Mouse (Mus musculus) liver, adult 2 months (tissue): Measurements from ENCODE around the gene Tm4sf5. TPM values are rescaled to one million over a fixed set of nuclear protein-coding genes. Genes with fewer than 3 reads are reported as not detected.
"Not testable (repeated sequence)": the region's sequence is repeated elsewhere in the genome, so short reads cannot be mapped to it uniquely, and the experiment has no call there.

Experiments
- DNase-seq: peaks from one replicate; pipeline ENCODE4 v3.0.0-alpha.2; 2011; ENCODE audit warnings: low read depth, low spot score; ENCODE audit errors: extremely low read depth
- H3K27ac ChIP-seq: fragments of 200-500 bp; replicated peaks from 2 replicates; pipeline ENCODE4 v1.5.1; 2012; ENCODE audit warnings: low read depth, mild to moderate bottlenecking, control low read depth, inconsistent platforms, low read length; ENCODE audit not compliant: insufficient read depth
- H3K27me3 ChIP-seq: fragments of 200-500 bp; 2 replicates; pipeline ENCODE4 v1.6.1; 2012; ENCODE audit warnings: mild to moderate bottlenecking, moderate library complexity, low read length, inconsistent platforms; ENCODE audit not compliant: control insufficient read depth, insufficient read depth
- H3K36me3 ChIP-seq: fragments of 200-500 bp; 2 replicates; pipeline ENCODE4 v1.6.1; 2012; ENCODE audit warnings: low read length, inconsistent platforms; ENCODE audit not compliant: control insufficient read depth, insufficient read depth
- H3K4me1 ChIP-seq: fragments of 200-500 bp; 2 replicates; pipeline ENCODE4 v1.6.1; 2011; ENCODE audit warnings: low read length; ENCODE audit not compliant: control insufficient read depth, insufficient read depth
- H3K4me3 ChIP-seq: fragments of 200-500 bp; 2 replicates; pipeline ENCODE4 v1.5.1; 2011; ENCODE audit warnings: low read depth, mild to moderate bottlenecking, control low read depth, low read length, moderate library complexity; ENCODE audit not compliant: insufficient read depth
- H3K79me2 ChIP-seq: fragments of 200-500 bp; 2 replicates; pipeline ENCODE4 v1.6.1; 2012; ENCODE audit warnings: inconsistent platforms, mild to moderate bottlenecking, low read length, moderate library complexity; ENCODE audit not compliant: control insufficient read depth, insufficient read depth
- H3K9ac ChIP-seq: fragments of 200-500 bp; 2 replicates; pipeline ENCODE4 v1.6.1; 2012; ENCODE audit warnings: low read depth, mild to moderate bottlenecking, control low read depth, inconsistent platforms, low read length
- CTCF ChIP-seq: fragments of 200-500 bp; IDR thresholded peaks from 2 replicates; pipeline ENCODE4 v1.5.1; 2011; ENCODE audit warnings: low read depth, low read length, control low read depth
- POLR2A ChIP-seq: fragments of 200-500 bp; IDR thresholded peaks from 2 replicates; pipeline ENCODE4 v1.6.1; 2011; ENCODE audit warnings: low read length, control low read depth; ENCODE audit not compliant: insufficient read depth; ENCODE audit errors: extremely low read depth
- WGBS: fragments of 180-500 bp; shearing (Covaris S2); methylation state at CpG from one replicate; pipeline ENCODE4 v1.1.7; 2018; 5-methylcytosine and 5-hydroxymethylcytosine counted together
- polyA plus RNA-seq: library from polyadenylated mRNA; depleted of rRNA; stranded (reverse); fragments of >200 nt; gene quantifications from 2 replicates; pipeline ENCODE4 v1.2.3, GENCODE M21; 2012
- total RNA-seq: library from RNA; depleted of rRNA; stranded (reverse); fragments of >200 nt; gene quantifications from 2 replicates; pipeline ENCODE4 v1.2.3, GENCODE M21; 2014

Gene Tm4sf5
- total and polyA plus RNA-seq, 2 experiments: not detected

GRCm38 (mm10) chr11:70520178-70520769, 15.2 kb downstream of the Tm4sf5 start:
- peaks cover 13% of the 10 kb centered on the region for H3K4me1 ChIP-seq
- peak; percentile 60 for DNase-seq
- H3K27me3 ChIP-seq: no peaks in the 10 kb centered on the region
- peak overlapping the region; percentile 84 for H3K4me3 ChIP-seq
- no peak for TF ChIP-seq POLR2A
- TF ChIP-seq CTCF: peak; percentile 31; the same call in 1 of the 2 replicates
- H3K27ac ChIP-seq: peak overlapping the region; percentile 99
- peaks cover 5% of the 10 kb centered on the region; the same call in 1 of the 2 replicates for H3K79me2 ChIP-seq
- WGBS: 12% methylated on average over 41 of the region's 41 CpGs
- H3K9ac ChIP-seq: peak overlapping the region; percentile 97
- H3K36me3 ChIP-seq: no peaks in the 10 kb centered on the region

GRCm38 (mm10) chr11:70523306-70523989, 18.4 kb downstream of the Tm4sf5 start:
- H3K4me3 ChIP-seq, H3K9ac ChIP-seq, H3K27me3 ChIP-seq, H3K79me2 ChIP-seq: not testable (repeated sequence)
- peak; percentile 98 for DNase-seq
- peaks cover 16% of the 10 kb centered on the region for H3K36me3 ChIP-seq
- peaks cover 12% of the 10 kb centered on the region for H3K4me1 ChIP-seq
- 50% methylated on average over 8 of the region's 8 CpGs for WGBS
- H3K27ac ChIP-seq: peak overlapping the region; percentile 94

GRCm38 (mm10) chr11:70524782-70525181, 19.7 kb downstream of the Tm4sf5 start:
- Histone ChIP-seq H3K4me3 (peak overlapping the region; percentile 18), H3K4me1 (peaks cover 12% of the 10 kb centered on the region), H3K27me3 (no peaks in the 10 kb centered on the region), H3K79me2 (peaks cover 5% of the 10 kb centered on the region; the same call in 1 of the 2 replicates), H3K27ac (peak overlapping the region; percentile 61), H3K36me3 (peaks cover 16% of the 10 kb centered on the region), H3K9ac (peak overlapping the region; percentile 39; the same call in 1 of the 2 replicates)
- peak; percentile 94 for DNase-seq
- no peak for TF ChIP-seq CTCF
- no peak for TF ChIP-seq POLR2A
- 2% methylated on average over 8 of the region's 8 CpGs for WGBS

GRCm38 (mm10) chr11:70525184-70525678, 20.2 kb downstream of the Tm4sf5 start, which contains the start of gene Psmb6:
TSS of gene Psmb6 (plus strand) at chr11:70525367.
- TF ChIP-seq CTCF (no peak), POLR2A (peak; percentile 77; the same call in 1 of the 2 replicates)
- peak within 1 kb of the TSS; percentile 61 for H3K27ac ChIP-seq
- peak within 1 kb of the TSS; percentile 72 for H3K4me3 ChIP-seq
- no peaks in the 10 kb centered on the region for H3K27me3 ChIP-seq
- peak within 1 kb of the TSS; percentile 83 for H3K9ac ChIP-seq
- peaks cover 16% of the 10 kb centered on the region for H3K36me3 ChIP-seq
- under 1% methylated on average over 26 of the region's 26 CpGs for WGBS
- H3K79me2 ChIP-seq: peaks cover 1% of the 10 kb centered on the region; the same call in 1 of the 2 replicates
- DNase-seq: peak; percentile 97
- peaks cover 12% of the 10 kb centered on the region for H3K4me1 ChIP-seq

- TF ChIP-seq POLR2A (no peak), CTCF (no peak)
- Histone ChIP-seq H3K4me3 (peak overlapping the region; percentile 72), H3K36me3 (peaks cover 16% of the 10 kb centered on the region), H3K27ac (no peak overlapping the region), H3K27me3 (no peaks in the 10 kb centered on the region), H3K9ac (peak overlapping the region; percentile 83), H3K4me1 (peaks cover 11% of the 10 kb centered on the region), H3K79me2 (no peaks in the 10 kb centered on the region; the same call in 1 of the 2 replicates)
- no peak for DNase-seq
- 1% methylated on average over 12 of the region's 12 CpGs for WGBS
Measured at GRCm38 (mm10) chr11:70525726-70526125, 20.7 kb downstream of the Tm4sf5 start.

- Histone ChIP-seq H3K9ac (no peak overlapping the region), H3K4me3 (no peak overlapping the region), H3K4me1 (peaks cover 9% of the 10 kb centered on the region), H3K36me3 (peaks cover 16% of the 10 kb centered on the region), H3K27ac (no peak overlapping the region), H3K27me3 (no peaks in the 10 kb centered on the region), H3K79me2 (no peaks in the 10 kb centered on the region; the same call in 1 of the 2 replicates)
- WGBS: 87% methylated on average over 12 of the region's 12 CpGs
- no peak for TF ChIP-seq POLR2A
- TF ChIP-seq CTCF: no peak
- DNase-seq: no peak
Measured at GRCm38 (mm10) chr11:70526211-70526610, 21.2 kb downstream of the Tm4sf5 start.
